Mouse (Mus musculus): ENCODE measurements at regions not wholly inside any gene's neighbourhood (a gene's known extent, or its start where the extent isn't known, plus 50 kb on each side); places are given as distances from the start of the nearest gene placed in this dataset.

DNA sequence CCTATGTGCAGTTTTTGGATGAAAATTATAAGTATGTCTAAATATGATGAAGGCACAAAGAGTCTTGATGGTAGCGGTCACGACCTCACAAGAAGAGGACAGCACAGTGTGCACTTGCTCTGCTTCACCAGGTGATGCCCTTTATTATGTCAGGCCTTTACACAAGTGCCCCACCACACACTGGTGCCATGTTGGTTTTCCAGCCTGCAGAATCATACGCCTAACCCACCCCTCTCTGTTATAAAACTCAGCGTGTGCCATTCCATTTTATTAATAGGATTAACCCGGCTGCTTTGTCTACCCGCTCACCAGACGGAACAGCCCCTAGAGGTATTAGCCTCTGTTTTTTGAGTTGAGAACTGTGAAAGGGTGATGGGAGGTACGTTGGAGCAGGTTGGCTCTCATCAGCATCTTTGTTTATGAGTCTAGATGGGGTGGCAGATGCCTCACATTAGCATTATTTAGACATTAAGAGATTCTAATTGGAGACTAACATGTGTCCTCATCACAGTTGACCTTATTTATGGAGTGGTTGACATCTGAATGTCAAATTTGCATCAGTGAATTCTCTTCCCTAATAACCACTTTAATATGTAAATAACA lies 108.3 kb upstream of the Agbl1 start:
- TF ChIP-seq SMC3 (IDR thresholded peaks at IDR 0.05; ENCODE audit: low read depth, low read length) = no peak
- TF ChIP-seq ZKSCAN1 (IDR thresholded peaks at IDR 0.05; ENCODE audit: borderline replicate concordance, low read depth, low read length) = no peak
- no peak for TF ChIP-seq POLR2A (IDR thresholded peaks at IDR 0.05; ENCODE audit: low read depth, low read length)
- TF ChIP-seq CTCF (conservative IDR thresholded peaks at IDR 0.05 in 1 of 2, IDR thresholded peaks at IDR 0.05 in 1 of 2; ENCODE audit: low read depth in 2 of 2, low read length in 2 of 2) = no peak
- TF ChIP-seq MEF2A (IDR thresholded peaks at IDR 0.05; ENCODE audit: borderline replicate concordance, low read depth, low read length) = no peak
- TF ChIP-seq CHD1 (IDR thresholded peaks at IDR 0.05; ENCODE audit: low read depth, low read length) = no peak
- no peak for TF ChIP-seq GABPA (IDR thresholded peaks at IDR 0.05; ENCODE audit: insufficient replicate concordance, low read depth, low read length)
- TF ChIP-seq SIN3A (IDR thresholded peaks at IDR 0.05; ENCODE audit: low read length) = no peak
- no peak for TF ChIP-seq JUND (conservative IDR thresholded peaks at IDR 0.05; ENCODE audit: low read depth, low read length)
- no peak for TF ChIP-seq USF1 (IDR thresholded peaks at IDR 0.05; ENCODE audit: low read depth, low read length)
- no peak for TF ChIP-seq NRF1 (IDR thresholded peaks at IDR 0.05; ENCODE audit: low read depth, low read length)
- no peak for TF ChIP-seq ZMIZ1 (IDR thresholded peaks at IDR 0.05; ENCODE audit: low read depth, low read length)
